Mouse (Mus musculus) yolk sac, embryonic 10.5 days (tissue): Measurements from ENCODE around the gene 1700023F06Rik.

Source experiments
- DNase-seq: peaks from one replicate; pipeline ENCODE4 v3.0.0-alpha.2; 2017; ENCODE audit warnings: low spot score

1700023F06Rik gene

GRCm38 (mm10) chr11:103162132-103162531 lies 46.2 kb downstream of the 1700023F06Rik start:
- no peak for DNase-seq

GRCm38 (mm10) chr11:103161449-103161848 lies 46.9 kb downstream of the 1700023F06Rik start:
- DNase-seq = no peak

DNA sequence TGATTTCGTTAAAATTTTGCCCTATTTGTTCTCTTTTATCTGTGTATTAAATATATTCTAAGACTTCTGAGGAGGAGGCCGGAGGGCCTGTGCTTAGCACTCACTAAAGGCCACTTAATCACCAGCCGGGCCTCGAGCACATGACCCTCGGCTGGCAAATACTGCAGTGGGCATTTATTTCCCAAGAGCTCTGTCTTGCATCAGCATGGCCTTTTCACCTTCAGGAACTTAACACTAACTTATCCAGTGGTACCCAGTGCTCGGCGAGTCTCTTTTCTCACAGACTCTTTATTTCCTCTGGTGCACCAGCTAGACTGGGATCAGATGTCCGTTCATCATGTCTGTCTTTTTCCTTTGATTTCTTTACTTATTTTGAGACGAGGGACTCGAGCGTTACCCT lies 47.6 kb downstream of the 1700023F06Rik start:
- DNase-seq = no peak

DNA sequence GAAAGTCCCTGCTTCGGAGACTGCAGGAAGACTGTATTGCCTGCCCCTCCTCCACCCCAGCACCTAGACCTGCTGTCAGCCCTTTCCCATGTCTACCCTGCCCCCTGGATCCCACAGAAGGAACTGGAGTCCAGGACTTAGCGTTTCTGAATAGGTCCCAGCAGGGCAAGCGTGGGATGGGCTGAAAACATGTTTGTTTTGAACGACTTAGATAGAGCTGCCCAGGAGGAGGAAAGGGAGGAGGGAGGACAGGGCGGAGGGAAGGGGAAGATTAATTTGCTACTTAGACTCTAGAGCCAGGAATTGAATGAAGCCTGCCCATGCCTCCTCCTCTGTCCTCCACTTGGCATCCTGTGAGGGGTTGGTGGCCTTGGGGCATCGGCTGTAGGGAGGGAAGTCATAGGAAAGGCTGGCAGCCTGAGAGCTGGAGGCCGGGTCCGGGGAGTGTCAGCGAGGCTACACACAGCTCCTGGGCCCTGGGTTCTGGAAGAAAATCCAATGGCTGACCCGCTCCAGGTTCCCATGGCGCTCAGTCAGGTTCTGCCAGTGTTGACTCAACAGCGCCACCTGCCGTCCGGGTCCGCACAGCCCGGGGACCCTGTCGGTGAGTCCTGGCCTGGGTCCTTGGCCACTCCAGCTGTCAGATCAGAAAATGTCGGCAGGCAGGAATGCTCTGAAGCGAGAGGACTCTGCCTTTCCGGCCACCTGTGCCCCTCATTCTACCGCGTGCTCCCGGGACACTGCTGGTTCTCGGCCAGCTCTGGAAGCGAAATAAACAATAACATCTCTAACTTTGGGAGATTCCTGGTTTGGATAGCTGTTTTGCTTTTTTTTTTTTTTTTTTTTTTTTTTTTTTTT lies 49.5 kb downstream of the 1700023F06Rik start:
- DNase-seq = peak; percentile 94

DNA sequence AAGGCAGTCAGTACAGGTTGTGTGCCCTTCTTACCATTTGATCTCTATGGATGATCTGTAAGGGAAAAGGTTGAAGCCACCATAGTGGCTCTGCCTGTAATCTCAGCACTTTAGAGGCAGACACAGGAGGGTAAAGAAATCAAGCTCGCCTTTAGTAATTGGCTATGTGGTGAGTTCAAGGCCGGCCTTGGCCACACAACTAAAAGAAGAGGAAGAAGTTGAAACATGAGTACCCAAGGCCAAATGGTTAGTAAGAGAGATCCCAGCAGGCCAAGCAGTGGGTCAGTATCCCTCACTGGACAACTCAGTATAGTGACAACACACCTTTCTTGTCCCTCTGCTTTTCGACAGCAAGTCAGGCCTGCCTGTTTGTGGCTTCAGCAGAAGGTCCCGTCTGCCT lies 58.6 kb downstream of the 1700023F06Rik start:
- DNase-seq = no peak
